Mouse (Mus musculus) left cerebral cortex, postnatal 25 days (tissue): ENCODE measurements at regions not wholly inside any gene's neighbourhood (a gene's known extent, or its start where the extent isn't known, plus 50 kb on each side); places are given as distances from the start of the nearest gene placed in this dataset.

ENCODE experiments used
- DNase-seq, 2 experiments: peaks; one replicate each; pipeline ENCODE4 v3.0.0; 2022; ENCODE audit warnings: low spot score in 2 of 2, mixed read lengths in 1 of 2
- intact Hi-C: fragments of 180-260 bp; cut with DNase I; formaldehyde crosslinking; loops from one replicate; pipeline ENCODE4 v1.15.1; 2025

GRCm38 (mm10) chr13:44057542-44057941 is 273.0 kb downstream of the Cd83 start:
- intact Hi-C loops: no loop called here
- no peak for DNase-seq

GRCm38 (mm10) chr13:44058277-44058676 is 273.7 kb downstream of the Cd83 start:
- no peak for DNase-seq
- intact Hi-C loops: no loop called here

GRCm38 (mm10) chr13:44059436-44059835 is 274.9 kb downstream of the Cd83 start:
- intact Hi-C loops: no loop called here
- DNase-seq: no peak

- intact Hi-C loops: no loop called here
- no peak for DNase-seq
Measured at GRCm38 (mm10) chr13:44061286-44061685, 276.7 kb downstream of the Cd83 start.

- intact Hi-C loops: no loop called here
- peak in 1 of 2 experiments; percentile 22 for DNase-seq
Measured at GRCm38 (mm10) chr13:44061721-44062300, 277.2 kb downstream of the Cd83 start.

- intact Hi-C loops: no loop called here
- no peak for DNase-seq
Measured at GRCm38 (mm10) chr13:44063317-44063716, 278.7 kb downstream of the Cd83 start.

- intact Hi-C loops: no loop called here
Measured at GRCm38 (mm10) chr13:44064026-44064425, 279.5 kb downstream of the Cd83 start.

GRCm38 (mm10) chr13:44065741-44066185 is 281.2 kb downstream of the Cd83 start:
- intact Hi-C loops: no loop called here
- no peak for DNase-seq

More at GRCm38 (mm10) chr13:44064026-44064425, 279.5 kb downstream of the Cd83 start:
- DNase-seq: no peak

- DNase-seq: no peak
- intact Hi-C loops: no loop called here
Measured at GRCm38 (mm10) chr13:44067244-44067643, 282.7 kb downstream of the Cd83 start.

- intact Hi-C loops: no loop called here
Measured at GRCm38 (mm10) chr13:44068951-44069350, 284.4 kb downstream of the Cd83 start.

GRCm38 (mm10) chr13:44073122-44073521 is 288.5 kb downstream of the Cd83 start:
- peak; percentile 56 to 92 for DNase-seq
- intact Hi-C loops: loop anchor here (1.0 to 10.0 kb wide), 4 partner anchors 136 to 662 kb away; no protein-coding TSS in a partner anchor

More at GRCm38 (mm10) chr13:44068951-44069350, 284.4 kb downstream of the Cd83 start:
- no peak for DNase-seq

- intact Hi-C loops: loop anchor here (1.0 to 10.0 kb wide), 5 partner anchors 137 to 661 kb away; no protein-coding TSS in a partner anchor
- peak; percentile 69 to 94 for DNase-seq
Measured at GRCm38 (mm10) chr13:44074172-44074571, 289.6 kb downstream of the Cd83 start.

GRCm38 (mm10) chr13:44077022-44077421 is 292.4 kb downstream of the Cd83 start:
- DNase-seq: peak in 1 of 2 experiments; percentile 55
- intact Hi-C loops: loop anchor here (10.0 kb wide), 1 partner anchor 658 kb away; no protein-coding TSS in a partner anchor

GRCm38 (mm10) chr13:44085621-44086510 is 301.3 kb downstream of the Cd83 start:
- DNase-seq: no peak
- intact Hi-C loops: no loop called here

- intact Hi-C loops: no loop called here
- DNase-seq: peak; percentile 61 to 70
Measured at GRCm38 (mm10) chr13:44086801-44087200, 302.2 kb downstream of the Cd83 start.

GRCm38 (mm10) chr13:44097141-44097540 is 312.6 kb downstream of the Cd83 start:
- intact Hi-C loops: no loop called here

GRCm38 (mm10) chr13:44099511-44099910 is 314.9 kb downstream of the Cd83 start:
- intact Hi-C loops: no loop called here

More at GRCm38 (mm10) chr13:44097141-44097540, 312.6 kb downstream of the Cd83 start:
- no peak for DNase-seq

GRCm38 (mm10) chr13:44100125-44101067 is 315.8 kb downstream of the Cd83 start:
- intact Hi-C loops: no loop called here
- DNase-seq: peak; percentile 58 to 71

More at GRCm38 (mm10) chr13:44099511-44099910, 314.9 kb downstream of the Cd83 start:
- DNase-seq: no peak

- intact Hi-C loops: no loop called here
- no peak for DNase-seq
Measured at GRCm38 (mm10) chr13:44101161-44101560, 316.6 kb downstream of the Cd83 start.
